Mouse (Mus musculus): Measurements from ENCODE around the gene Tmem72.

DNA sequence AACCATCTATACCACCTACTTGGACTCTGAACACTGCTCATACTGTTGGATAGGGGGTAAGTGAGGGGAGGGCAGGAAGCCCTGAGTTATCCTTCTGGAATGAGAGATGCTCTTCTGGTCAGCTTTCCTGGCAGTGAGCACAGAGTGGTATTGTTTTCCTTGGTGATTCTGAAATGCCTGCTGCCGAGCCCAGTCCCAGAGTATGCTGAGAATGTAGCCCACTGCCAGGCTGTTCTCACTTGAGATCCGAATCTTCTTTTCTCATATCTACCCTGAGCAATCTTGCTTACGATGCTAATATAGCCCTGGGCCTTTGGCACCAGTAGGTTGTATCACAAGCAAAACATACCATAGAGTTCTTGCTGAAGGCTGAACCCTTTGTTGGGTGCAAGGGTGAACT is 22.4 kb downstream of the Tmem72 start:
- TF ChIP-seq POLR2A (IDR thresholded peaks at IDR 0.05; ENCODE audit: control insufficient read depth, extremely low read depth, insufficient read depth, low read length, poor library complexity) (no peak), CTCF (IDR thresholded peaks at IDR 0.05; ENCODE audit: borderline replicate concordance, control insufficient read depth, extremely low read depth, insufficient read depth, low read length, poor library complexity) (no peak)
